Mouse (Mus musculus) adrenal gland, postnatal 4 days (tissue): ENCODE results near the gene Htr5b. TPM values are rescaled to one million over a fixed set of nuclear protein-coding genes. Genes with fewer than 3 reads are reported as not detected.

Source experiments
- DNase-seq, 2 experiments: peaks; one replicate each; pipeline ENCODE4 v3.0.0; 2021 to 2022; ENCODE audit warnings: low spot score in 2 of 2, mixed read lengths in 2 of 2
- total RNA-seq, 2 experiments: library from RNA; stranded (reverse); gene quantifications; 2 replicates each; pipeline ENCODE4 v1.2.3; 2021

Gene Htr5b
- total RNA-seq, 2 experiments from 2014 or later = not detected

DNA sequence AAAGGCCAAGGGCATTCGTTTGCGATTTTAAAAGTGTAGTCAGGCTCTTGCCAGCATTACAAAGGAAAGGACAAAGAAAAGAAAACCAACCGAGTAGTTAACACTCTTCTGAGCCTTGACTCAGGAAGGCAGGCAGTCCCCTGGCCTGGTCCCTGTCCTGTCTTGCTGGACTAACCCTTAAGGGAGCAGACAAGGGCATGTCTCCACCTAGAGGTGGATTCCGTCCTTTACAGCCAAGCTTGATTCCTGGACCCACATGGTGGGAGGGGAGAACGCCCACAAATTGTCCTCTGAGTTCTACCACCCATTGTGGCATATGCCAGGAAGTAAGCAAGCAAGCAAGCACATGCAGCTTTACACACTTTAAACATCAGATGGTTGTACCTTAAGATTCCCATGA lies 38.0 kb downstream of the Htr5b start:
- DNase-seq = no peak

DNA sequence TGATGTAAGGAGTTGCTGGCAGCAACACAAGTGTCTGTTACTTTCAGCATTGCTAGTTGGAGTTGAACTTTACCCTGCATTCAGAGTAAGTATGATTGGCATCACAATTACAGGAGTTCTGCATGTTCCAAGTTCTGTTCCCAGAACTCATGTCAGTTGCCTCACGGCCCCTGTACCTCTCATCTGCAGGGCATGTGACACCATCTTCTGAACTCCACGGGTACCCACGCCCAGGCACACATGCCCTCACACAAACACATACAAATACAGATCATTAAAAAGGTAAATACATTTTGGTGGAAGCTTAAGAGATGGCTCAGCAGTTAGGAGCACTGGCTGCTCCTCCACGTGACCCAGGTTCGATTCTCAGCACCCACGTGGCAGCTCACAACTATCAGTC lies 41.5 kb downstream of the Htr5b start:
- no peak for DNase-seq

DNA sequence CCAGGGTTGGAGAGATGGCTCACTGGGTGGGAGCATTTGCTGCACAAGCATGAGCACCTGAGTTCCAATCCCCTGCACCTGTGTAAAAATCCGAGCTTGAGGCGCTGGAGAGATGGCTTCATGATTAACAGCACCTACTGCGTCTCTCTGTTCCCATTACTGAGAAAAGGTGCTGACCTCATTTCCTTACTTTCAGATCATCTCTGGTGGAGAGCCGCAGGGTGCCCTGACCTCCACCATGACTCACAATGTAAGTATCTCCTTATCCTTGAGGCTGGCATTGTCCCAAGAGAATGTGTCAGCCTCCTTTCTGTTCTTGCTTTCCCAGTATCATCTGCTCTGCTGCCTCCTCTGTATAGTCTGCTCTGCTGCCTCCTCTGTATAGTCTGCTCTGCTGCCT lies 45.2 kb downstream of the Htr5b start:
- DNase-seq = no peak

DNA sequence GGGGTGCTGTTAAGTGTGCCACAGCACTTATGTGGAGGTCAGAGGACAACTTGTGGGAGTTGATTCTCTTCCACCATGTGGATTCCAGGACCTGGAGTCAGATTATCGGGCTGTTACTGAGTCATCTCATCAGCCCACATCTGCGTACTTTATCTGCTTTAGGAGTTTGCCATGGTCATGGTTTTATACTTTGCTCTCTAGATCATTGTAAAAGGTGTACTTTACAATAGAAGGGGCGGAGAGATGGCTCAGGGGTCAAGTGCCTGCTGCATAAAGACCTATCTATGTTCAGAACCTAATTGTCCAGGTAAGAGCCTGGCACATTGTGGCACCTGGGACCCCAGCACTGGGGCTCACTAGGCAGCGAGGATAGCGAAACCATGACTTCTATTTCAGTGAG lies 48.9 kb downstream of the Htr5b start:
- DNase-seq = no peak

DNA sequence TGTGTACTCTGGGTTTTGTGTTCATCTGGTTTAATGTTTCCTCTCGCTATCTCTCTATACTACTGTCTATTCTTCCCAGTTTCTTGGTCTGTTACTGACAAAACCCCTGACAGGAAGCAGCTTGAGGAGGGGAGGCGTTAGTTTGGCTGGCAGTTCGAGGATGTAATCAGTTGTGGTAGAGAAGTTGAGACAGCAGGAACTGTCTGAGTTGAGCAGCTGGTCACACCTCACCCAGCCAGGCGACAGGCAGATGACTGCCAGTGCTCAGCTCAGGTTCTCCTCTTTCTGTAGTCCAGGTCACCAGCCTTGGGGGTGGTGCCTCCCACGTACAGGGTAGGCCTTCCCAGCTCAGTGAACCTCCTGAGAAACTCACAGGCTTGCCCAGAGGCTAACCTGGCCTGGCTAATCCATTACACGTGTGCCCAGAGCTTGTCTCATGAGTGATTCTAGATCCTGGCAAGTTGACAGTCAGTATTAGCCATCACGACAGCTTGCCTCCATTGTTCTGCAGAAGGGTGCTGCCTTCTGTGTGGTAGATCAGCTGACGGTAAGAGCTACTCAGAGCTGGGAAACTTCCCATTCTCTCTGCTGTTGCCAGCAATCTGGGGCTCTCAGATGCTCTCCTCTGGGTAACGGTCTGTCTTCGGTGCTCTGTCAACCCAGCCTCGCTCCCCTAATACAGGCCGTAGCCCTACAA lies 49.8 kb downstream of the Htr5b start:
- no peak for DNase-seq

DNA sequence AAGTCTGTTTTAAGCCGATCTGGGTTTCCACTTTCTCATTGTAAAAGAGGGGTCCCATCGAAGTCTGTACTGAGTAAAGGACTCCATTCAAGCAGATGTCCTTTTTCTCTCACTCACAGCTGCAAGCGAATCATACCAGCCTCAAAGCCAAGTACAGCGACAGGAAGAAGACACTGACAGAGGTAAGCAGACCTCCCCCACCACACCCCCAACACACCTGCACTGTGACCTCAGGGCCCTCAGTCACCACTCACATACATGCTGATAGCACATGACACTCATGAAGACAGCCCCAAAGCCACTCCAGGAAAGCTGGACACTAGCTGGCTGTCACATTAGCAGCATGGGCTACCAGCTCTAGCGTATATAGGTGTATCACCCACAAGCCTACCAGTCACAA lies 50.5 kb downstream of the Htr5b start:
- no peak for DNase-seq

DNA sequence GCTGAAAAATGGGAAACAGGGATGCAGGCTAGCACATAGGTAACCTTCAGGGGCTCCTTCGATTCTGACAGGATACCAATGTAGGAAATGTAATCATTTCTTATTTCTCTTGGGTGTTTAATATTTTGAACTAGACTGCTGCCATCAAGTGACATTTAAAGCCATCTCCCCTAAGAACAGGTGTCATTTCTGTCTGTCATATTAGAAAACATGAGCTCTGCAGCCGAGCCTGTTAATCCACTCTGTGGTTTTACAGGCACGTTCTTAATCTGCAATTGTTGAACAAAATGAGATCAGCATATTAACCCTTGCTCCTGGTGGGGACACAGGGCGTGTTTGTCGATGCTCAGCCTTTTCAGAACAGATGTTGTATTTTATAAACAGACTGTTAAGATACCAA lies 56.8 kb downstream of the Htr5b start:
- no peak for DNase-seq

DNA sequence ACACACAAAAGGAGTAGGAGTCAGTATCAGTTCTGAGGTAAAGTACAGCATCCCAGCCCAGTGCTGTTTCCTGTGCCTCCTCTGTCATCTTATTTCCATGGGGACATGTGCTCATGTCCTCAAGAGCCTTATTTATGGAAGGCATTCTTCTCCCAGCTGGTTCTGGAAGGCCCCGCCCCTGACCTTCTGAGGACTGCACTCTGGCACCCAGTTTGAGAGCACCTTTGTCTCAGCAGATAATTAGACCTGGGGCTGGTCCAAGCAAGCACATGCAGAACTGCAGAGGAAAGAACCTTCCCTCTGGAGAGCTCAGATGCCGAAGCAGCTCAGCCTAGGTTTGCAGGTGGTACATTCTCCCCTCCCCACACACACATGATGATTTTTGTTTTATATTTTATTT lies 60.0 kb downstream of the Htr5b start:
- DNase-seq = no peak

DNA sequence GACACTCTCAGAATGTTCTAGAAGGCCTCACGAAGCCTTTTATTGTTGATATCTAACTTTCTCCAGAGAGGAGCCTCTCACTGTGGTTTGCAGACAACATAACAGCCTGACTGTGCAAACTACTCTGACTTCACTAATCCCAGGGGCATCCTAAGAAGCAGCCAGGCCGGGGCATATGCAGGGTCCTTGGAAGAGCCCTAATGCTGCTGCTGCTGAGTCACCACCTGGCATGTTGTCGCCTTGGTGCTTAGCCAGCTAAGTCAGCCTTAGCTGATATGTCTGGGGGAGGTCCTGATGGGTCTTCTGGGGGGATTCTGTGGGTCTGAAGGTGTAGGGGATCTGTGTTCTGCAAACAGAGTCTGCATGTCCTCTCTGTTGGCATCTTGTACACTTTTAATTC lies 62.0 kb downstream of the Htr5b start:
- no peak for DNase-seq

DNA sequence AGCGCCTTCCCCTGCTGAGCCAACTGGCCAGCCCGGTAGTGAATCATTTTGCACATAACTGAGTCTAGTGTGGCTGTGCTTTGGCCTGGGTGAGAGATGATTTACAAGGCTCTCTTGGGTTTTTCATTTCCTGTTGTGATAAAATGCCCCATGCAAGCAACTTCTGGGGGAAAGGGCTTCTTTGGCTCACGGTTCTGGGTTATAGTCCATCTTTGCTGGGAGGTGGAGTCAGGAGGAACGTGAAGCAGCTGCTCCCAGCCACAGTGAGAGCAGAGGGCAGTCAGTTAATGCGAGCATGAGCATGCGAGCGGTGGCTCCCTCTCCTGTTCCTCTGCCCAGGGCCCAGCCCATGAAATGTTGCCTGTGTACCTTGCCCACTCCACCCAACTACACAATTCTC lies 64.5 kb downstream of the Htr5b start:
- DNase-seq = no peak

DNA sequence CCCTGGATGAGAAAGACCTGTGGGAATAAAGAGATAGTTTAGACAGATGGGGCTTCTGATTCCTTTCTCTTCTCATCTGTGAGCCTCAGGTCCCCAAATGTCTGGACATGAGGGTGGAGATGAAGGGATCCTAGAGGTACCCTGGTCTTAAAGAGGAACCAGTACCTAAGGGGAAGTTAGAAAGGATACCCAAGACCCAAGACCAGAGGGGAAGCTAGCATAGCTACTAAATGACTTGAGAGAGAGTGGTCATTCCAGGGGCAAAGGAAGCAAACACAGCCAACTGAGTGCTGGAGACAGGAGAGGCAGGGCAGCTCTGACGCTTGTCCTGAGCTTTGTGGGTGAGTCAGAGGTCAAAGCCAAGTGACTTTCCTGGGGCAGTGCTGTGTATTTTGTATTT lies 65.6 kb downstream of the Htr5b start:
- DNase-seq = no peak

DNA sequence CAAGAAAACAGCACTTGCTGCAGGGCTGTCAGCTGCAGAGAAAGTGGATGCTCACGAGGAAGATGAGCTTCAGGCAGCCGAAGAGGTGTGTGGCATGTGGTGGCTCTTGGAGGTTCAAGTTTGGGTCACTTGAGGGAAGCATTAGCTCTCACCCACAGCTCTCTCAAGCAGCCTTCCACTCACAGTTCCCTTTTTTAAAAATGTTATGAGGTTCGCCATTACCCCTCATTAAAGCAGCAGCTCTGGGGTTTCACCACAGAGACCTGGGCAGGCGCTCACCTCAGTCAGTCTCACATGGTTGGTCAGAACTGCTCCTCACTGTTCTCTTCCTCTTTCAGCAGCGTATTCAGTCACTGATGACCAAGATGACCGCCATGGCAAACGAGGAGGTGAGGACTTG lies 66.4 kb downstream of the Htr5b start:
- no peak for DNase-seq

DNA sequence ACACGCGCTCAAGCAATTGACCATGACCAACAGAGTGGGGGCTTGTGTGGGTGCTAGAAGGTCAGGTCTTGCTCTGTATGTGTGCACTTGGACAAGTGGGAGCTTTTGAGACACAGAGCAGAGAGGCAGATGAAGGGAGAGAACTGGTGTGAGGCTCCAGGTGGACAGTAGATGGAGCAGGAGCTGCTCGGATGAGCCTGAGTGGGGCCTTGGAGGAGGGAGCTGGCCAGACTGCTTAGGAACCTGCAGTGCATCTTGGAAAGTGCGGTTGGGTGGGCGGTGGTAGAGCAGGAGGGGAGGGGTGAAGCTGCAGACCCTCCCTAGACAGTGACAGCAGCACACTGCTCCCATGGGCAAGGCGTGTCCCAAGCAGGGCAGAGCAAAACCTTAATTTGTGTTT lies 68.2 kb downstream of the Htr5b start:
- no peak for DNase-seq

Other genes with a start within 250 kb of the Htr5b start
- gene Insig2, start 195.9 kb downstream of the Htr5b start, total RNA-seq = 10 to 100 TPM; 48.6 TPM
- gene Ccdc93, start 97.4 kb downstream of the Htr5b start, total RNA-seq = 10 to 100 TPM; 22.9 to 24.5 TPM
- 10 to 100 TPM; 43.3 to 46.9 TPM for gene Ddx18, start 39.5 kb upstream of the Htr5b start, total RNA-seq